Mouse (Mus musculus): ENCODE measurements at regions not wholly inside any gene's neighbourhood (a gene's known extent, or its start where the extent isn't known, plus 50 kb on each side); places are given as distances from the start of the nearest gene placed in this dataset.

GRCm38 (mm10) chr1:184170926-184171325 lies 136.8 kb upstream of the 1700056E22Rik start:
- TF ChIP-seq CTCF (IDR thresholded peaks at IDR 0.05; ENCODE audit: control insufficient read depth, insufficient read depth, insufficient replicate concordance, low read depth, low read length) = no peak
- no peak for TF ChIP-seq POLR2A (IDR thresholded peaks at IDR 0.05; ENCODE audit: control insufficient read depth, low read depth, low read length)
